21 mouse cellular contexts compared by ENCODE assay signal in the genomic region with DNA sequence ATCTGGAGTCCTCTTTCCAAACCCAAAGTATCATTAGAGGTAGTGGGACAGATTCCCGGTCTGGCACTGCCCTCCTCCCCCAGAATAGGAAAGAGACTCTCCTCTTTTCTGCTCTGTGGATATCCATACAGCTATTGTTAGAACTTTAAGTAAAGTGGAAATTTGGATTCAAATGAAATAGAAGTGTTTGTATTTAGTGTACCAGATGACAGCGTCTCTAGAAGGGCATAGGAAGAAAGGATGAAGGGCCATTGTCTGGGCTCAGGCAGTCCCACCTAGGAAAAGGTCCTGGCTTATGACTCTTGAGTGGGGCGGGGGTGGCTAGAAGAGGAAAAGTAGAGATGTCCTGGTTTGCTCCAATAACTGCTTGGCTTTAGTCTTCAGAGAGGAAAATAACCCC. TPM values are rescaled to one million over a fixed set of nuclear protein-coding genes. Genes with fewer than 3 reads are reported as not detected.
DNase-seq lines count a peak whose midpoint lies in the region; ATAC-seq and TF ChIP-seq lines count a peak whose summit lies in the region.
"Had no signal": no experiment of that assay in that cellular context is flagged by ENCODE, and none has a peak within 500 bp of the region (broad histone marks: within the 10 kb centered on the region; RNA-seq: fewer than 3 reads in every experiment).

No protein-coding gene starts in this region.

- H3K4me1 ChIP-seq in forebrain, embryonic 10.5 days = peaks cover 68% of the 10 kb centered on the region
- H3K4me1 ChIP-seq in forebrain, embryonic 16.5 days (replicated peaks; ENCODE audit: control insufficient read depth, insufficient read depth, low read length) = peaks cover 48% of the 10 kb centered on the region
- H3K4me1 ChIP-seq in hindbrain, embryonic 15.5 days (replicated peaks) = peaks cover 41% of the 10 kb centered on the region
- H3K4me1 ChIP-seq in midbrain, embryonic 10.5 days = peaks cover 72% of the 10 kb centered on the region
- H3K4me1 ChIP-seq in midbrain, postnatal 0 days (ENCODE audit: insufficient read depth, low read length) = 0 out of 2 replicates have a peak, but pooled peaks cover 2% of the 10 kb centered on the region

- H3K4me2 ChIP-seq in forebrain, embryonic 16.5 days (ENCODE audit: low read length) = no peak overlapping the region; the same call in 1 of the 2 replicates
- 0 out of 2 replicates have a peak overlapping the region, but pooled peaks have one; percentile 2 for H3K4me2 ChIP-seq in hindbrain, embryonic 15.5 days
- H3K4me2 ChIP-seq in midbrain, postnatal 0 days (ENCODE audit: low read depth, low read length, poor library complexity, severe bottlenecking) = peak overlapping the region; percentile 68
- H3K4me2 ChIP-seq: embryonic facial prominence, embryonic 13.5 days; heart, embryonic 13.5 days; intestine, embryonic 15.5 days; liver, embryonic 12.5 days had no signal

- TF ChIP-seq CTCF in midbrain, postnatal 0 days (IDR thresholded peaks at IDR 0.05) = no peak

- H3K9ac ChIP-seq in forebrain, embryonic 16.5 days (replicated peaks; ENCODE audit: low read depth, low read length) = no peak overlapping the region
- no peak overlapping the region for H3K9ac ChIP-seq in hindbrain, embryonic 15.5 days
- H3K9ac ChIP-seq in midbrain, postnatal 0 days (replicated peaks; ENCODE audit: low read length, poor library complexity, severe bottlenecking) = peak overlapping the region; percentile 57
- H3K9ac ChIP-seq: embryonic facial prominence, embryonic 13.5 days; heart, embryonic 13.5 days; intestine, embryonic 15.5 days; liver, embryonic 12.5 days had no signal

- H3K27ac ChIP-seq in forebrain, embryonic 10.5 days = no peak overlapping the region
- no peak overlapping the region for H3K27ac ChIP-seq in forebrain, embryonic 16.5 days (ENCODE audit: low read length)
- no peak overlapping the region for H3K27ac ChIP-seq in hindbrain, embryonic 15.5 days (replicated peaks)
- H3K27ac ChIP-seq in midbrain, embryonic 10.5 days (replicated peaks) = no peak overlapping the region
- peak overlapping the region; percentile 77 for H3K27ac ChIP-seq in midbrain, postnatal 0 days (ENCODE audit: low read depth, low read length)
- H3K27ac ChIP-seq: embryonic facial prominence, embryonic 13.5 days; heart, embryonic 13.5 days; intestine, embryonic 15.5 days; liver, embryonic 12.5 days had no signal

- H3K27me3 ChIP-seq in forebrain, embryonic 10.5 days (ENCODE audit: poor library complexity, severe bottlenecking) = peaks cover 100% of the 10 kb centered on the region
- H3K27me3 ChIP-seq in forebrain, embryonic 16.5 days (replicated peaks; ENCODE audit: control insufficient read depth, insufficient read depth, low read length) = peaks cover 27% of the 10 kb centered on the region
- peaks cover 57% of the 10 kb centered on the region for H3K27me3 ChIP-seq in hindbrain, embryonic 15.5 days
- peaks cover 100% of the 10 kb centered on the region for H3K27me3 ChIP-seq in midbrain, embryonic 10.5 days (ENCODE audit: low read depth, poor library complexity, severe bottlenecking)
- H3K27me3 ChIP-seq in midbrain, postnatal 0 days (ENCODE audit: insufficient read depth, low read length) = peaks cover 16% of the 10 kb centered on the region

- H3K36me3 ChIP-seq in forebrain, embryonic 10.5 days (replicated peaks) = no peaks in the 10 kb centered on the region
- no peaks in the 10 kb centered on the region for H3K36me3 ChIP-seq in forebrain, embryonic 16.5 days (ENCODE audit: control insufficient read depth, insufficient read depth)
- H3K36me3 ChIP-seq in hindbrain, embryonic 15.5 days = no peaks in the 10 kb centered on the region
- H3K36me3 ChIP-seq in midbrain, embryonic 10.5 days = no peaks in the 10 kb centered on the region
- no peaks in the 10 kb centered on the region for H3K36me3 ChIP-seq in midbrain, postnatal 0 days (ENCODE audit: insufficient read depth, low read length)
- H3K36me3 ChIP-seq: embryonic facial prominence, embryonic 13.5 days; heart, embryonic 13.5 days; intestine, embryonic 15.5 days; liver, embryonic 12.5 days had no signal

- DNase-seq in forebrain, embryonic 10.5 days (ENCODE audit: extremely low spot score, low spot score) = no peak
- DNase-seq in midbrain, embryonic 10.5 days (ENCODE audit: low spot score) = no peak
- DNase-seq in midbrain, postnatal 0 days (ENCODE audit: low spot score) = no peak
- no peak for DNase-seq in embryo, embryonic 10 days (ENCODE audit: low spot score)
- DNase-seq in kidney, adult 18-20 months = no peak
- no peak for DNase-seq in adrenal gland, adult 2 months
- DNase-seq: adrenal gland, adult 8-10 months; cerebellum, postnatal 10 days; heart, adult 18-20 months; heart, postnatal 36 days; kidney, postnatal 4 days; lung, adult 2 months; lung, postnatal 4 days; thymus, adult 2 months had no signal

- H3K4me3 ChIP-seq in forebrain, embryonic 10.5 days = peak overlapping the region; percentile 37; the same call in 1 of the 2 replicates
- no peak overlapping the region for H3K4me3 ChIP-seq in forebrain, embryonic 16.5 days (replicated peaks; ENCODE audit: low read length)
- H3K4me3 ChIP-seq in hindbrain, embryonic 15.5 days = peak overlapping the region; percentile 20; the same call in 1 of the 2 replicates
- H3K4me3 ChIP-seq in midbrain, embryonic 10.5 days = peak overlapping the region; percentile 52
- peak overlapping the region; percentile 44 for H3K4me3 ChIP-seq in midbrain, postnatal 0 days (ENCODE audit: low read depth, low read length)
- H3K4me3 ChIP-seq: embryonic facial prominence, embryonic 13.5 days; heart, embryonic 13.5 days; intestine, embryonic 15.5 days; liver, embryonic 12.5 days had no signal

- ATAC-seq in forebrain, embryonic 16.5 days = no peak
- no peak for ATAC-seq in hindbrain, embryonic 15.5 days (ENCODE audit: low FRiP score, low read depth)
- no peak for ATAC-seq in midbrain, postnatal 0 days (ENCODE audit: low FRiP score)
- ATAC-seq: intestine, embryonic 15.5 days; liver, embryonic 12.5 days had no signal

- H3K9me3 ChIP-seq in forebrain, embryonic 10.5 days = no peaks in the 10 kb centered on the region
- no peaks in the 10 kb centered on the region for H3K9me3 ChIP-seq in forebrain, embryonic 16.5 days (ENCODE audit: control insufficient read depth, low read length)
- no peaks in the 10 kb centered on the region for H3K9me3 ChIP-seq in hindbrain, embryonic 15.5 days
- no peaks in the 10 kb centered on the region for H3K9me3 ChIP-seq in midbrain, embryonic 10.5 days (replicated peaks)
- H3K9me3 ChIP-seq in midbrain, postnatal 0 days (ENCODE audit: low read length) = no peaks in the 10 kb centered on the region
- H3K9me3 ChIP-seq: embryonic facial prominence, embryonic 13.5 days; heart, embryonic 13.5 days; intestine, embryonic 15.5 days; liver, embryonic 12.5 days had no signal

- WGBS in forebrain, embryonic 10.5 days = 8% methylated on average over 3 of the region's 3 CpGs
- WGBS in forebrain, embryonic 16.5 days = 19% methylated on average over 3 of the region's 3 CpGs
- 7% methylated on average over 3 of the region's 3 CpGs for WGBS in hindbrain, embryonic 15.5 days
- WGBS in midbrain, embryonic 10.5 days = 9% methylated on average over 3 of the region's 3 CpGs
- 19% methylated on average over 3 of the region's 3 CpGs for WGBS in midbrain, postnatal 0 days

RNA-seq across cellular contexts. Expression of a gene that starts 2.9 kb away (rescaled TPM):
- polyA plus RNA-seq in forebrain, embryonic 10.5 days (2016; fragmentation: Nextera tagmentation; extraction: Ambion mirVana) = 5.3 and 8.7 TPM in 2 replicates
- 8.5 and 17.0 TPM in 2 replicates for polyA plus RNA-seq in forebrain, embryonic 16.5 days (2015; fragmentation: Nextera tagmentation; extraction: Ambion mirVana)
- 15.9 and 64.3 TPM in 2 replicates for polyA plus RNA-seq in hindbrain, embryonic 15.5 days (2015; fragmentation: Nextera tagmentation; extraction: Ambion mirVana)
- polyA plus RNA-seq in midbrain, embryonic 10.5 days (2016; fragmentation: Nextera tagmentation; extraction: Ambion mirVana) = 11.4 and 21.1 TPM in 2 replicates
- total RNA-seq in midbrain, postnatal 0 days (2014; rRNA removed) = 125 and 129 TPM in 2 replicates
- polyA plus RNA-seq in midbrain, postnatal 0 days (2015; fragmentation: Nextera tagmentation; extraction: Ambion mirVana) = 63.1 and 76.9 TPM in 2 replicates
- total RNA-seq in adrenal gland, adult 2 months (2021) = not detected
- polyA plus RNA-seq in adrenal gland, adult 2 months (2012; rRNA removed) = 0.09 TPM in 1 of 2 replicates, not detected in the other
- total RNA-seq: adrenal gland, adult 8-10 months; gastrocnemius, adult 8-10 months; heart, adult 18-20 months; heart, postnatal 36 days had no signal
- polyA plus RNA-seq: lung, adult 2 months had no signal

RNA-seq across cellular contexts. Expression of a gene that starts 11.2 kb away (rescaled TPM):
- polyA plus RNA-seq in forebrain, embryonic 10.5 days (2016; fragmentation: Nextera tagmentation; extraction: Ambion mirVana) = 41.1 and 48.7 TPM in 2 replicates
- polyA plus RNA-seq in forebrain, embryonic 16.5 days (2015; fragmentation: Nextera tagmentation; extraction: Ambion mirVana) = 23.0 and 26.4 TPM in 2 replicates
- polyA plus RNA-seq in hindbrain, embryonic 15.5 days (2015; fragmentation: Nextera tagmentation; extraction: Ambion mirVana) = 30.7 and 38.8 TPM in 2 replicates
- polyA plus RNA-seq in midbrain, embryonic 10.5 days (2016; fragmentation: Nextera tagmentation; extraction: Ambion mirVana) = 45.3 and 47.1 TPM in 2 replicates
- 35.6 and 68.9 TPM in 2 replicates for total RNA-seq in midbrain, postnatal 0 days (2014; rRNA removed)
- polyA plus RNA-seq in midbrain, postnatal 0 days (2015; fragmentation: Nextera tagmentation; extraction: Ambion mirVana) = 49.7 and 50.9 TPM in 2 replicates
- 10 to 100 TPM; 13.1 to 18.2 TPM for total RNA-seq in adrenal gland, adult 2 months (2021)
- 35.0 and 45.3 TPM in 2 replicates for polyA plus RNA-seq in adrenal gland, adult 2 months (2012; rRNA removed)
